ENCODE assay signal across 11 mouse cellular contexts in the genomic region with DNA sequence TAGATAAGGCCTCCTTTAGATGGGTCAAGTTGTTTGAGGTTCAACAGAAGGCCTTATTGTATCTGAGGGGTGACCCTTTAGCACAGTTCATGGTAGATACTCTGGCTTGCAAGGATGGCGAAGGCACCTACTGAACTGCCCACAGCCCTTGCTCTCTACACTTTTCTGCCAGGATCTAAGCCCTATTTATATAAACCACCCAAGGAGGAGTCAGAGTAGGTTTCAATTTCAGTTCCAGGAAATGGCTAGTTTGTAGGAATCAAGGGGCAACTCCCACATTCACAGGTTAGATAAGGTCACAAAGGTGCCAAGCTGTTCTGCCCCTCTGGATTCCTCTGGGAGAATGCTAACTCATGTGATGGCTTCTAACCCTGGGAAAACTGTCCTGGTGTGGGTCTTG. TPM values are rescaled to one million over a fixed set of nuclear protein-coding genes. Genes with fewer than 3 reads are reported as not detected.
"Had no signal": no experiment of that assay in that cellular context is flagged by ENCODE, and none has a peak within 500 bp of the region (broad histone marks: within the 10 kb centered on the region; RNA-seq: fewer than 3 reads in every experiment).

No protein-coding gene starts in this region.

RNA-seq across cellular contexts. Expression of a gene that starts 26.1 kb away (rescaled TPM):
- polyA plus RNA-seq: myocyte had no signal

RNA-seq across cellular contexts. Expression of a gene that starts 50.6 kb away (rescaled TPM):
- total RNA-seq: midbrain, postnatal 0 days had no signal
- polyA plus RNA-seq: lung, embryonic 14.5 days; lung, embryonic 16.5 days; midbrain, embryonic 11.5 days; midbrain, embryonic 13.5 days; midbrain, embryonic 15.5 days; midbrain, postnatal 0 days; neural tube, embryonic 12.5 days; neural tube, embryonic 14.5 days; stomach, embryonic 14.5 days; stomach, embryonic 16.5 days had no signal

RNA-seq across cellular contexts. Expression of a gene that starts 51.1 kb away (rescaled TPM):
- polyA plus RNA-seq: neural tube, embryonic 14.5 days had no signal
